Mouse (Mus musculus) neural tube, embryonic 14.5 days (tissue): ENCODE data around the gene Psap. TPM values are rescaled to one million over a fixed set of nuclear protein-coding genes. Genes with fewer than 3 reads are reported as not detected.

ENCODE experiments used
- ATAC-seq: fragments of 200-750 bp; cut with Nextera tagmentation; 2 replicates; pipeline ENCODE4 v1.8.0; 2017; ENCODE audit warnings: low read depth, mild to moderate bottlenecking, moderate TSS enrichment, moderate library complexity
- H3K27ac ChIP-seq: fragments of 300-500 bp; sonication (generic); 2 replicates; pipeline ENCODE4 v1.5.1; 2014; ENCODE audit warnings: low read depth, mild to moderate bottlenecking, control low read depth, low read length, moderate library complexity, mixed read lengths
- H3K27me3 ChIP-seq: fragments of 300-500 bp; sonication (generic); 2 replicates; pipeline ENCODE4 v1.6.1; 2014; ENCODE audit warnings: low read length; ENCODE audit not compliant: control insufficient read depth, insufficient read depth
- H3K36me3 ChIP-seq: fragments of 300-500 bp; sonication (generic); 2 replicates; pipeline ENCODE4 v1.6.1; 2014; ENCODE audit warnings: low read length, mixed read lengths; ENCODE audit not compliant: control insufficient read depth, insufficient read depth
- H3K4me1 ChIP-seq: fragments of 300-500 bp; sonication (generic); 2 replicates; pipeline ENCODE4 v1.6.1; 2014; ENCODE audit warnings: low read length; ENCODE audit not compliant: control insufficient read depth, insufficient read depth
- H3K4me2 ChIP-seq: fragments of 300-500 bp; sonication (generic); 2 replicates; pipeline ENCODE4 v1.6.1; 2014; ENCODE audit warnings: mild to moderate bottlenecking, low read depth, low read length, control low read depth
- H3K4me3 ChIP-seq: fragments of 300-500 bp; sonication (generic); 2 replicates; pipeline ENCODE4 v1.5.1; 2014; ENCODE audit warnings: low read depth, low read length, control low read depth, mixed read lengths
- H3K9ac ChIP-seq: fragments of 300-500 bp; sonication (generic); replicated peaks from 2 replicates; pipeline ENCODE4 v1.6.1; 2014; ENCODE audit warnings: low read depth, mild to moderate bottlenecking, control low read depth, low read length, mixed read lengths
- H3K9me3 ChIP-seq: fragments of 300-500 bp; sonication (generic); 2 replicates; pipeline ENCODE4 v1.6.1; 2016; ENCODE audit warnings: low read length; ENCODE audit not compliant: control insufficient read depth
- WGBS: fragments of 180-500 bp; shearing (Covaris S2); extraction: QIAGEN DNeasy Blood & Tissue Kit; methylation state at CpG from one replicate; pipeline ENCODE4 v1.1.7; 2014; 5-methylcytosine and 5-hydroxymethylcytosine counted together
- polyA plus RNA-seq: library from polyadenylated mRNA; unstranded; fragments of >200 nt; fragmentation: Nextera tagmentation; extraction: Ambion mirVana; gene quantifications from 2 replicates; pipeline ENCODE4 v1.2.1, GENCODE M21; 2014

Psap gene
- polyA plus RNA-seq, 1 experiment from 2014 or later, result 154 TPM

- Histone ChIP-seq H3K4me1 (peaks cover 81% of the 10 kb centered on the region), H3K4me3 (no peak overlapping the region), H3K4me2 (no peak overlapping the region), H3K9me3 (no peaks in the 10 kb centered on the region), H3K27me3 (no peaks in the 10 kb centered on the region), H3K9ac (no peak overlapping the region), H3K36me3 (no peaks in the 10 kb centered on the region), H3K27ac (no peak overlapping the region)
- 83% methylated on average over 10 of the region's 10 CpGs for WGBS
- ATAC-seq, result no peak
These were observed 4.9 kb downstream of the Psap start for GRCm38 (mm10) chr10:60282116-60283014.

DNA sequence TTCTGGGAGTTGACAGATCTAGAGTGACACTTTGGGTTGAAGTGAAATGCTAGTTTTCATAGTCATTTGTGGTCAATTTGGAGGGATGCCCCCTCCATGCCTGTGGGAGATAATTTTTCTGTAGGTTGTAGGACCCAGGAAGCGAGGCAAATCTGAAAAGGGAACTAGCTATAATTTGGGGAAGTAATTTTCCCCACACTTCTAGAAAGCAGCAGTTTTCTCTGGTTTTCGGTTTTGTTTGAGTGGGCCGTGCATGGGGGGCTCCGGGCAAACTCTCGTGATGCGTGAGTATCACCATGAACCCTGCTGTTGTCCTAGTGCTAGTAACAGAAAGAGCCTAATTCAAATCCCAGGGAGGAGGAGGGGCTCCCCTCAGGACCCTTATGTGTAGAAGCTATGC lies 6.8 kb downstream of the Psap start:
- 51% methylated on average over 6 of the region's 6 CpGs for WGBS
- Histone ChIP-seq H3K9ac (no peak overlapping the region; the same call in 1 of the 2 replicates), H3K4me3 (no peak overlapping the region), H3K4me2 (peak overlapping the region; percentile 47), H3K4me1 (peaks cover 72% of the 10 kb centered on the region), H3K36me3 (no peaks in the 10 kb centered on the region), H3K27ac (peak overlapping the region; percentile 85; the same call in 1 of the 2 replicates), H3K27me3 (no peaks in the 10 kb centered on the region), H3K9me3 (no peaks in the 10 kb centered on the region)
- ATAC-seq, result no peak

DNA sequence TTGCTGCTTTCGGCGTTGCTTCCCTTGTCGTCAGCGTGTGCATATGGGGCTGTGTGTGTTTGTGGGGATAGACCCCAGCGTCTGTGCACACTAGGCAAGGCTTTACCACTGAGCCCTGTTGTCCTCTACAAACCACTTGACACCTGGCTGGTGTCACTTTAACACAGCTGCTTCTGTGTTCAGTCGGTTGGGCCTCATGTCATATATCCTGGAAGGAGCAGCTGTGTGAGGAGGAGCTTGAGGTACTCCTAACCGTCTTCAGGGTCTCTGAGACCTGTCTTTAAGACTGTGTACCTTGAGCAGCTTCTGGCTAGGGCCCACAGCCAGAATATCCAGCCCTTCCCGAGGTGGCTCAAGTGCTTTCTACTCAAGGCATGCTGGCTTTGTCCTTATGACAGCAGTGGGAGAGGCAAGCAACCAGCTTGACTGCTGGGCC lies 7.3 kb downstream of the Psap start:
- no peaks in the 10 kb centered on the region for H3K9me3 ChIP-seq
- peak; percentile 26; the same call in 1 of the 2 replicates for ATAC-seq
- H3K9ac ChIP-seq, result no peak overlapping the region; the same call in none of the 2 replicates
- peak overlapping the region; percentile 47 for H3K4me2 ChIP-seq
- peak overlapping the region; percentile 85 for H3K27ac ChIP-seq
- H3K27me3 ChIP-seq, result no peaks in the 10 kb centered on the region
- WGBS, result 28% methylated on average over 8 of the region's 8 CpGs
- H3K4me1 ChIP-seq, result peaks cover 69% of the 10 kb centered on the region
- H3K4me3 ChIP-seq, result peak overlapping the region; percentile 17; the same call in 1 of the 2 replicates
- no peaks in the 10 kb centered on the region for H3K36me3 ChIP-seq

- no peaks in the 10 kb centered on the region for H3K27me3 ChIP-seq
- peak; percentile 26; the same call in 1 of the 2 replicates for ATAC-seq
- peak overlapping the region; percentile 85 for H3K27ac ChIP-seq
- peaks cover 64% of the 10 kb centered on the region for H3K4me1 ChIP-seq
- peak overlapping the region; percentile 32; the same call in 1 of the 2 replicates for H3K9ac ChIP-seq
- H3K36me3 ChIP-seq, result no peaks in the 10 kb centered on the region
- no peaks in the 10 kb centered on the region for H3K9me3 ChIP-seq
- H3K4me3 ChIP-seq, result peak overlapping the region; percentile 17
- 34% methylated on average over 8 of the region's 8 CpGs for WGBS
- peak overlapping the region; percentile 47 for H3K4me2 ChIP-seq
These were observed 7.8 kb downstream of the Psap start for GRCm38 (mm10) chr10:60285183-60285582.

DNA sequence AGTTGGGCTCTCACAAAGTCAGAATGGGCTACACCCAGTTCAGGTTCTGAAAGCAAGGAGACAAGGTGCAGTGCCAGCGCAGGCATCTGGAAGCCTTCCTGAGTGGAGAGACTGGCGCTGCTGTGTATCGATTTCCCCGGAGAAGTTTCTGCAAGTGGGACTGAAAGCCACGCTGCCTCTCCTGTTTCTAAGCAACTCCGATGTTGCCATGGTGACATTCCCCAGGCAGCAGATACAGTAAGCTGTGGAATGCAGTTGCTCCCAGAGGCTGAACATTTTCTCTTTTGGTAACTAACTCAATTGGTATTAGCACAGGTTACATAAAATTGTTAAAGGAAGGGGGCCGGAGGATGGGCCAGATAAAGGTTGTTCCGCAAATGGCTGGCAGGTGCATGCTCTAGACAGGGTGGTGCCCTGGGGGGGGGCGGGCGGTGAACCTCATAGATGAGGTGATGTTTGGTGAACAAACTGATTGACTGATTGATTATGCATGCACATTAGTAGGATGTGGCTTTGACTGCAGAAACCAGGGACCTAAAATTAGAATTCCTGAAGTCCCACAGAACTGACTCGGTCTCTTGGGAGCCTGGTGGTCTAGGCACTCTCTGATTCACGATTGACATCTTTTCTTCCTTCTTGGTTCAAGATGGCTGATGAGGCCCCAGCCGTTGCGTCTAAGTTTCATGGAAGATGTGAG lies 8.4 kb downstream of the Psap start:
- peak overlapping the region; percentile 85 for H3K27ac ChIP-seq
- peak overlapping the region; percentile 32; the same call in 1 of the 2 replicates for H3K9ac ChIP-seq
- WGBS, result 17% methylated on average over 14 of the region's 14 CpGs
- no peaks in the 10 kb centered on the region for H3K36me3 ChIP-seq
- H3K4me3 ChIP-seq, result peak overlapping the region; percentile 17
- no peaks in the 10 kb centered on the region for H3K9me3 ChIP-seq
- ATAC-seq, result peak; percentile 84
- H3K4me1 ChIP-seq, result peaks cover 57% of the 10 kb centered on the region
- no peaks in the 10 kb centered on the region for H3K27me3 ChIP-seq
- H3K4me2 ChIP-seq, result peak overlapping the region; percentile 47

- Histone ChIP-seq H3K4me3 (no peak overlapping the region), H3K27ac (peak overlapping the region; percentile 80), H3K9ac (no peak overlapping the region), H3K27me3 (no peaks in the 10 kb centered on the region), H3K9me3 (no peaks in the 10 kb centered on the region), H3K4me1 (peaks cover 51% of the 10 kb centered on the region), H3K36me3 (no peaks in the 10 kb centered on the region), H3K4me2 (peak overlapping the region; percentile 47)
- 93% methylated on average over 7 of the region's 7 CpGs for WGBS
- ATAC-seq, result no peak
These were observed 9.1 kb downstream of the Psap start for GRCm38 (mm10) chr10:60286546-60286945.

DNA sequence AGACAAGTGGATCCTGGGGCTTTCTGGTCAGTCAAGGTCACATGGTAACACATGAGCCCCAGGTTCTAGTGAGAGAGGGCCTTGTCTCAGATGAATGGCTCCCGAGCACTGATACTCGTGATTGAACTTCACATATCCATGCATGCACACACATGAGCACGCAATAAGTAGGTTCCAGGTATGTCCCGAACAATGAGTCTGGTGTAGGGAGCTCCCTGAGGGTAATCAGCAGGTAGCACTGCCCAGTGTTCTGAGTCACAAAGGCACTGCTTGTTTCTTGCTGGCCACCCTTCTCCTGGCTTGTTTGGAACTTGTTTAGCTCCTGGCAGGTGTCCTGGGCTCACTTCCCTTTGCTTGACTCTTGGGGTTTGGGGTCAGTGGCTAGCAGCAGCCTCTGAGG lies 9.7 kb downstream of the Psap start:
- no peaks in the 10 kb centered on the region for H3K9me3 ChIP-seq
- no peak overlapping the region for H3K9ac ChIP-seq
- no peak for ATAC-seq
- no peaks in the 10 kb centered on the region for H3K27me3 ChIP-seq
- H3K36me3 ChIP-seq, result no peaks in the 10 kb centered on the region
- WGBS, result 89% methylated on average over 4 of the region's 4 CpGs
- H3K4me1 ChIP-seq, result peaks cover 46% of the 10 kb centered on the region
- no peak overlapping the region for H3K4me2 ChIP-seq
- no peak overlapping the region for H3K4me3 ChIP-seq
- H3K27ac ChIP-seq, result no peak overlapping the region

DNA sequence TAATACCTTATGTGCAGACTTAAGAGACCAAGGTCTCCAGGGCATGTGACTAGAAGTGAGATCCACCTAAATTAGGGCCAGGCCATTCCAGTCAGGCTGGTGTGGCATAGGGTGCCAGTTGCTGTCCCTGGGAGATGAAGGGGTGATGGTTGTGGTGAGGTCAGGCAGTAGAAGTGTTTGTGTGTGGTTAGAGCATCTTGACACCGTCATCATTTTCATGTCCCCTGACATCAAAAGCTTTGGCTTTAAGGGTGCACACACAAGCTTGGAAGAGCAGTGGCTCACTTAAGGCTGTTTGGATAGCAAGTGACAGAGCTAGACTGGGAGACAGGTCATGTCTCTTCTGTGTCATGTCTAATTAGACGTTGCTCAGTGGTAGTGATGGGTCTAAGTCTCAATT lies 10.3 kb downstream of the Psap start:
- no peak overlapping the region for H3K27ac ChIP-seq
- H3K4me3 ChIP-seq, result no peak overlapping the region
- 89% methylated on average over 2 of the region's 2 CpGs for WGBS
- H3K4me1 ChIP-seq, result peaks cover 41% of the 10 kb centered on the region
- H3K36me3 ChIP-seq, result peaks cover under 1% of the 10 kb centered on the region; the same call in 1 of the 2 replicates
- H3K9me3 ChIP-seq, result no peaks in the 10 kb centered on the region
- no peak overlapping the region for H3K9ac ChIP-seq
- ATAC-seq, result no peak
- no peaks in the 10 kb centered on the region for H3K27me3 ChIP-seq
- no peak overlapping the region for H3K4me2 ChIP-seq

- no peak overlapping the region for H3K9ac ChIP-seq
- WGBS, result 93% methylated on average over 8 of the region's 8 CpGs
- no peak for ATAC-seq
These were observed 11.8 kb downstream of the Psap start for GRCm38 (mm10) chr10:60289216-60289615.

More at GRCm38 (mm10) chr10:60289216-60289615, 11.8 kb downstream of the Psap start:
- Histone ChIP-seq H3K9me3 (no peaks in the 10 kb centered on the region), H3K4me2 (no peak overlapping the region), H3K4me1 (peaks cover 29% of the 10 kb centered on the region), H3K36me3 (peaks cover 12% of the 10 kb centered on the region), H3K4me3 (no peak overlapping the region), H3K27ac (no peak overlapping the region), H3K27me3 (no peaks in the 10 kb centered on the region)
